Mouse (Mus musculus) liver, embryonic 14.5 days (tissue): ENCODE measurements around the gene Rexo4. TPM values are rescaled to one million over a fixed set of nuclear protein-coding genes. Genes with fewer than 3 reads are reported as not detected.

ENCODE experiments used
- ATAC-seq: fragments of 200-750 bp; cut with Nextera tagmentation; 2 replicates; pipeline ENCODE4 v1.8.0; 2017; ENCODE audit warnings: moderate number of reproducible peaks, mild to moderate bottlenecking, moderate library complexity; ENCODE audit not compliant: insufficient read depth
- DNase-seq, 3 experiments: peaks; one replicate each; pipeline ENCODE4 v3.0.0-alpha.2; 2012 to 2013; ENCODE audit warnings: low read depth in 3 of 3, low spot score in 3 of 3
- H3K27ac ChIP-seq: fragments of 300-500 bp; sonication (generic); 2 replicates; pipeline ENCODE4 v1.5.1; 2014; ENCODE audit warnings: moderate library complexity, mild to moderate bottlenecking, control low read depth, inconsistent platforms
- H3K27me3 ChIP-seq: fragments of 300-500 bp; sonication (generic); 2 replicates; pipeline ENCODE4 v1.6.1; 2014; ENCODE audit warnings: mild to moderate bottlenecking, low read length, moderate library complexity; ENCODE audit not compliant: control insufficient read depth, insufficient read depth
- H3K36me3 ChIP-seq: fragments of 300-500 bp; sonication (generic); replicated peaks from 2 replicates; pipeline ENCODE4 v1.6.1; 2014; ENCODE audit warnings: low read depth; ENCODE audit not compliant: control insufficient read depth, insufficient read depth
- H3K4me1 ChIP-seq, 2 experiments: fragments of 200-500 bp in 1 of 2; fragments of 300-500 bp in 1 of 2; sonication (generic) in 1 of 2; replicated peaks; 2 replicates each; pipeline ENCODE4 v1.6.1; 2012 to 2014; ENCODE audit warnings: antibody characterized with exemption in 1 of 2, inconsistent platforms in 1 of 2, low read length in 1 of 2; ENCODE audit not compliant: control insufficient read depth in 2 of 2, insufficient read depth in 2 of 2
- H3K4me2 ChIP-seq: fragments of 300-500 bp; sonication (generic); 2 replicates; pipeline ENCODE4 v1.6.1; 2014; ENCODE audit warnings: low read depth, mild to moderate bottlenecking, control low read depth, moderate library complexity
- H3K4me3 ChIP-seq, 2 experiments: fragments of 200-500 bp in 1 of 2; fragments of 300-500 bp in 1 of 2; sonication (generic) in 1 of 2; 2 replicates each; pipeline ENCODE4 v1.5.1; 2012 to 2014; ENCODE audit warnings: low read depth in 2 of 2, low read length in 2 of 2, mild to moderate bottlenecking in 2 of 2, control low read depth in 1 of 2, inconsistent platforms in 1 of 2, moderate library complexity in 1 of 2; ENCODE audit not compliant: insufficient read depth in 1 of 2
- H3K9ac ChIP-seq: fragments of 300-500 bp; sonication (generic); replicated peaks from 2 replicates; pipeline ENCODE4 v1.6.1; 2014; ENCODE audit warnings: mild to moderate bottlenecking, control low read depth, moderate library complexity
- H3K9me3 ChIP-seq: fragments of 300-500 bp; sonication (generic); 2 replicates; pipeline ENCODE4 v1.6.1; 2016; ENCODE audit warnings: low read length, mixed read lengths; ENCODE audit not compliant: control insufficient read depth
- CTCF ChIP-seq: IDR thresholded peaks from 2 replicates; pipeline ENCODE4 v1.5.1; 2016; ENCODE audit warnings: antibody characterized with exemption, low read depth, control low read depth
- EP300 ChIP-seq: IDR thresholded peaks from 2 replicates; pipeline ENCODE4 v1.6.1; 2016; ENCODE audit warnings: antibody characterized with exemption, low read depth
- WGBS: fragments of 180-500 bp; shearing (Covaris S2); extraction: QIAGEN DNeasy Blood & Tissue Kit; methylation state at CpG from one replicate; pipeline ENCODE4 v1.1.7; 2014; ENCODE audit not compliant: insufficient replicate concordance; 5-methylcytosine and 5-hydroxymethylcytosine counted together
- polyA plus RNA-seq, 2 experiments: library from polyadenylated mRNA; depleted of rRNA in 1 of 2; stranded (reverse) in 1 of 2; unstranded in 1 of 2; fragments of >200 nt; fragmentation: Nextera tagmentation in 1 of 2; extraction: Ambion mirVana in 1 of 2; gene quantifications; 2 replicates each; pipeline versions ENCODE4 v1.2.1 to v1.2.3; 2012 to 2014

Rexo4 gene
- polyA plus RNA-seq, 2 experiments = 18.0 to 18.6 TPM

GRCm38 (mm10) chr2:26935286-26935685 lies 28.9 kb downstream of the Rexo4 start:
- no peaks in the 10 kb centered on the region for H3K27me3 ChIP-seq
- TF ChIP-seq EP300 = no peak
- TF ChIP-seq CTCF = no peak
- H3K9me3 ChIP-seq = no peaks in the 10 kb centered on the region
- DNase-seq = no peak
- no peak overlapping the region for H3K9ac ChIP-seq
- H3K4me3 ChIP-seq = no peak overlapping the region
- H3K4me1 ChIP-seq = peaks cover 9 to 21% of the 10 kb centered on the region in 2 experiments
- 14% methylated on average over 2 of the region's 2 CpGs for WGBS
- ATAC-seq = no peak
- no peak overlapping the region for H3K4me2 ChIP-seq
- peaks cover 5% of the 10 kb centered on the region for H3K36me3 ChIP-seq
- no peak overlapping the region for H3K27ac ChIP-seq

GRCm38 (mm10) chr2:26933304-26934055 lies 30.7 kb downstream of the Rexo4 start, which contains the start of the genes Surf4 and Stkld1:
TSS of gene Surf4 (minus strand) at chr2:26933928.
TSS of gene Stkld1 (plus strand) at chr2:26934047.
- Histone ChIP-seq H3K9me3 (no peaks in the 10 kb centered on the region), H3K36me3 (peaks cover 14% of the 10 kb centered on the region), H3K4me1 (peaks cover 9 to 21% of the 10 kb centered on the region in 2 experiments), H3K4me2 (peak within 1 kb of the TSS; percentile 80), H3K4me3 (peak within 1 kb of the TSS; percentile 76 to 79), H3K9ac (peak within 1 kb of the TSS; percentile 89), H3K27me3 (no peaks in the 10 kb centered on the region), H3K27ac (peak within 1 kb of the TSS; percentile 11)
- peak; percentile 94 for ATAC-seq
- DNase-seq = peak; percentile 85 to 87 (median 86)
- WGBS = under 1% methylated on average over 68 of the region's 70 CpGs
- no peak for TF ChIP-seq EP300
- no peak for TF ChIP-seq CTCF

- peaks cover 14% of the 10 kb centered on the region for H3K36me3 ChIP-seq
- WGBS = 1% methylated on average over 48 of the region's 49 CpGs
- TF ChIP-seq EP300 = no peak
- no peak for TF ChIP-seq CTCF
- peak overlapping the region; percentile 89 for H3K9ac ChIP-seq
- ATAC-seq (peak; percentile 23), DNase-seq (no peak)
- peaks cover 9 to 21% of the 10 kb centered on the region in 2 experiments for H3K4me1 ChIP-seq
- H3K9me3 ChIP-seq = no peaks in the 10 kb centered on the region
- peak overlapping the region; percentile 68 for H3K4me2 ChIP-seq
- H3K4me3 ChIP-seq = peak overlapping the region; percentile 73 to 76
- no peaks in the 10 kb centered on the region for H3K27me3 ChIP-seq
- H3K27ac ChIP-seq = peak overlapping the region; percentile 9; the same call in 1 of the 2 replicates
Measured at GRCm38 (mm10) chr2:26932473-26933303, 31.5 kb downstream of the Rexo4 start.

- Histone ChIP-seq H3K4me2 (peak overlapping the region; percentile 8; the same call in 1 of the 2 replicates), H3K9me3 (no peaks in the 10 kb centered on the region), H3K4me1 (peaks cover 9 to 19% of the 10 kb centered on the region in 2 experiments), H3K27ac (0 out of 2 replicates have a peak overlapping the region, but pooled peaks have one; percentile 10), H3K4me3 (no peak overlapping the region), H3K9ac (no peak overlapping the region), H3K36me3 (peaks cover 30% of the 10 kb centered on the region), H3K27me3 (no peaks in the 10 kb centered on the region)
- peak; percentile 66 to 71 (median 69) for DNase-seq
- peak; percentile 89 for TF ChIP-seq CTCF
- no peak for TF ChIP-seq EP300
- no peak for ATAC-seq
- 21% methylated on average over 1 of the region's 1 CpGs for WGBS
Measured at GRCm38 (mm10) chr2:26930390-26930789, 33.8 kb downstream of the Rexo4 start.
